Mouse (Mus musculus): ENCODE measurements around the gene Mycbp2. TPM values are rescaled to one million over a fixed set of nuclear protein-coding genes. Genes with fewer than 3 reads are reported as not detected.

The Mycbp2 gene
- polyA plus RNA-seq, 1 experiment from 2014 or later: 60.0 TPM

- no peaks in the 10 kb centered on the region for H3K9me3 ChIP-seq (ENCODE audit: control insufficient read depth, low read length)
These were observed 253.4 kb downstream of the Mycbp2 start for GRCm38 (mm10) chr14:103093236-103093635.

GRCm38 (mm10) chr14:103088624-103089023, 258.0 kb downstream of the Mycbp2 start:
- no peaks in the 10 kb centered on the region for H3K9me3 ChIP-seq (ENCODE audit: control insufficient read depth, low read length)
- no peaks in the 10 kb centered on the region for H3K27me3 ChIP-seq (replicated peaks; ENCODE audit: control insufficient read depth, insufficient read depth, low read length)
- no peak overlapping the region for H3K9ac ChIP-seq (ENCODE audit: low read depth, low read length)
- no peak overlapping the region for H3K4me2 ChIP-seq (ENCODE audit: low read length)
- ATAC-seq: no peak; the same call in 1 of the 2 replicates
- H3K4me1 ChIP-seq (ENCODE audit: control insufficient read depth, insufficient read depth, low read depth, low read length): peaks cover under 1% of the 10 kb centered on the region; the same call in 1 of the 2 replicates
- H3K4me3 ChIP-seq (ENCODE audit: low read length): no peak overlapping the region
- H3K36me3 ChIP-seq (ENCODE audit: control insufficient read depth, insufficient read depth, low read length): peaks cover 20% of the 10 kb centered on the region
- H3K27ac ChIP-seq (ENCODE audit: low read depth, low read length): no peak overlapping the region
- WGBS: 66% methylated on average over 6 of the region's 6 CpGs

More at GRCm38 (mm10) chr14:103093236-103093635, 253.4 kb downstream of the Mycbp2 start:
- Histone ChIP-seq H3K4me1 (ENCODE audit: control insufficient read depth, insufficient read depth, low read depth, low read length) (peaks cover 21% of the 10 kb centered on the region), H3K27me3 (replicated peaks; ENCODE audit: control insufficient read depth, insufficient read depth, low read length) (no peaks in the 10 kb centered on the region), H3K9ac (ENCODE audit: low read depth, low read length) (no peak overlapping the region), H3K36me3 (ENCODE audit: control insufficient read depth, insufficient read depth, low read length) (peaks cover 7% of the 10 kb centered on the region), H3K4me2 (ENCODE audit: low read length) (no peak overlapping the region), H3K4me3 (ENCODE audit: low read length) (no peak overlapping the region), H3K27ac (ENCODE audit: low read depth, low read length) (no peak overlapping the region)
- WGBS: 91% methylated on average over 3 of the region's 3 CpGs
- ATAC-seq: no peak

- H3K4me1 ChIP-seq (ENCODE audit: control insufficient read depth, insufficient read depth, low read depth, low read length): no peaks in the 10 kb centered on the region
- H3K27ac ChIP-seq (ENCODE audit: low read depth, low read length): no peak overlapping the region
- H3K9ac ChIP-seq (ENCODE audit: low read depth, low read length): no peak overlapping the region
- no peaks in the 10 kb centered on the region for H3K9me3 ChIP-seq (ENCODE audit: control insufficient read depth, low read length)
- H3K4me3 ChIP-seq (ENCODE audit: low read length): no peak overlapping the region
- 86% methylated on average over 5 of the region's 5 CpGs for WGBS
- ATAC-seq: no peak
- no peaks in the 10 kb centered on the region for H3K27me3 ChIP-seq (replicated peaks; ENCODE audit: control insufficient read depth, insufficient read depth, low read length)
- H3K36me3 ChIP-seq (ENCODE audit: control insufficient read depth, insufficient read depth, low read length): peaks cover 24% of the 10 kb centered on the region
- H3K4me2 ChIP-seq (ENCODE audit: low read length): no peak overlapping the region
These were observed 258.8 kb downstream of the Mycbp2 start for GRCm38 (mm10) chr14:103087846-103088245.

- H3K4me1 ChIP-seq (ENCODE audit: control insufficient read depth, insufficient read depth, low read depth, low read length): no peaks in the 10 kb centered on the region
- no peak overlapping the region for H3K9ac ChIP-seq (ENCODE audit: low read depth, low read length)
- no peaks in the 10 kb centered on the region for H3K27me3 ChIP-seq (replicated peaks; ENCODE audit: control insufficient read depth, insufficient read depth, low read length)
- H3K36me3 ChIP-seq (ENCODE audit: control insufficient read depth, insufficient read depth, low read length): peaks cover 24% of the 10 kb centered on the region
- WGBS: 96% methylated on average over 4 of the region's 4 CpGs
- H3K4me3 ChIP-seq (ENCODE audit: low read length): no peak overlapping the region
- no peak overlapping the region for H3K4me2 ChIP-seq (ENCODE audit: low read length)
- no peak for ATAC-seq
- H3K27ac ChIP-seq (ENCODE audit: low read depth, low read length): no peak overlapping the region
- H3K9me3 ChIP-seq (ENCODE audit: control insufficient read depth, low read length): no peaks in the 10 kb centered on the region
These were observed 259.8 kb downstream of the Mycbp2 start for GRCm38 (mm10) chr14:103086671-103087324.

GRCm38 (mm10) chr14:103085840-103086533, 260.6 kb downstream of the Mycbp2 start:
- Histone ChIP-seq H3K4me2 (ENCODE audit: low read length) (no peak overlapping the region), H3K4me3 (ENCODE audit: low read length) (no peak overlapping the region), H3K27ac (ENCODE audit: low read depth, low read length) (no peak overlapping the region), H3K9ac (ENCODE audit: low read depth, low read length) (no peak overlapping the region), H3K27me3 (replicated peaks; ENCODE audit: control insufficient read depth, insufficient read depth, low read length) (no peaks in the 10 kb centered on the region), H3K9me3 (ENCODE audit: control insufficient read depth, low read length) (no peaks in the 10 kb centered on the region), H3K36me3 (ENCODE audit: control insufficient read depth, insufficient read depth, low read length) (peaks cover 24% of the 10 kb centered on the region), H3K4me1 (ENCODE audit: control insufficient read depth, insufficient read depth, low read depth, low read length) (no peaks in the 10 kb centered on the region)
- WGBS: 87% methylated on average over 1 of the region's 1 CpGs
- ATAC-seq: no peak

- Histone ChIP-seq H3K9me3 (ENCODE audit: control insufficient read depth, low read length) (no peaks in the 10 kb centered on the region), H3K27me3 (replicated peaks; ENCODE audit: control insufficient read depth, insufficient read depth, low read length) (no peaks in the 10 kb centered on the region), H3K36me3 (ENCODE audit: control insufficient read depth, insufficient read depth, low read length) (0 out of 2 replicates have a peak, but pooled peaks cover 6% of the 10 kb centered on the region), H3K4me2 (ENCODE audit: low read length) (no peak overlapping the region), H3K9ac (ENCODE audit: low read depth, low read length) (no peak overlapping the region), H3K4me3 (ENCODE audit: low read length) (no peak overlapping the region), H3K4me1 (ENCODE audit: control insufficient read depth, insufficient read depth, low read depth, low read length) (no peaks in the 10 kb centered on the region), H3K27ac (ENCODE audit: low read depth, low read length) (no peak overlapping the region)
- 74% methylated on average over 9 of the region's 9 CpGs for WGBS
- peak; percentile 85 for ATAC-seq
These were observed 267.2 kb downstream of the Mycbp2 start for GRCm38 (mm10) chr14:103079209-103079977.

- Histone ChIP-seq H3K9ac (ENCODE audit: low read depth, low read length) (no peak overlapping the region), H3K9me3 (ENCODE audit: control insufficient read depth, low read length) (no peaks in the 10 kb centered on the region), H3K36me3 (ENCODE audit: control insufficient read depth, insufficient read depth, low read length) (peaks cover 7% of the 10 kb centered on the region; the same call in 1 of the 2 replicates), H3K4me3 (ENCODE audit: low read length) (no peak overlapping the region), H3K4me2 (ENCODE audit: low read length) (no peak overlapping the region), H3K27me3 (replicated peaks; ENCODE audit: control insufficient read depth, insufficient read depth, low read length) (no peaks in the 10 kb centered on the region), H3K4me1 (ENCODE audit: control insufficient read depth, insufficient read depth, low read depth, low read length) (no peaks in the 10 kb centered on the region), H3K27ac (ENCODE audit: low read depth, low read length) (no peak overlapping the region)
- WGBS: 84% methylated on average over 16 of the region's 16 CpGs
- no peak for ATAC-seq
These were observed 268.4 kb downstream of the Mycbp2 start for GRCm38 (mm10) chr14:103078006-103078912.

GRCm38 (mm10) chr14:103077272-103078005, 269.2 kb downstream of the Mycbp2 start:
- Histone ChIP-seq H3K9me3 (ENCODE audit: control insufficient read depth, low read length) (no peaks in the 10 kb centered on the region), H3K36me3 (ENCODE audit: control insufficient read depth, insufficient read depth, low read length) (peaks cover 4% of the 10 kb centered on the region; the same call in 1 of the 2 replicates), H3K9ac (ENCODE audit: low read depth, low read length) (no peak overlapping the region), H3K27me3 (replicated peaks; ENCODE audit: control insufficient read depth, insufficient read depth, low read length) (no peaks in the 10 kb centered on the region), H3K4me1 (ENCODE audit: control insufficient read depth, insufficient read depth, low read depth, low read length) (no peaks in the 10 kb centered on the region), H3K4me3 (ENCODE audit: low read length) (no peak overlapping the region), H3K27ac (ENCODE audit: low read depth, low read length) (no peak overlapping the region), H3K4me2 (ENCODE audit: low read length) (no peak overlapping the region)
- WGBS: 91% methylated on average over 9 of the region's 9 CpGs
- ATAC-seq: no peak
